Mouse (Mus musculus): ENCODE measurements around the gene Dst.

- TF ChIP-seq POLR2A (IDR thresholded peaks at IDR 0.05; ENCODE audit: insufficient read depth, low read depth, low read length) (no peak), CTCF (IDR thresholded peaks at IDR 0.05) (no peak)
Measured at GRCm38 (mm10) chr1:34324255-34324654, 416.2 kb downstream of the Dst start.
